Mouse (Mus musculus) limb, embryonic 10.5 days (tissue): ENCODE measurements around the gene Dock6. TPM values are rescaled to one million over a fixed set of nuclear protein-coding genes. Genes with fewer than 3 reads are reported as not detected.
"Not testable (repeated sequence)": the region's sequence is repeated elsewhere in the genome, so short reads cannot be mapped to it uniquely, and the experiment has no call there.

Experiments used
- DNase-seq: peaks from one replicate; pipeline ENCODE4 v3.0.0-alpha.2; 2017; ENCODE audit warnings: low spot score
- H3K27ac ChIP-seq: fragments of 300-500 bp; sonication (generic); 2 replicates; pipeline ENCODE4 v1.5.1; 2016; ENCODE audit warnings: mild to moderate bottlenecking
- H3K27me3 ChIP-seq: fragments of 300-500 bp; sonication (generic); 2 replicates; pipeline ENCODE4 v1.6.1; 2016; ENCODE audit warnings: low read depth, mild to moderate bottlenecking; ENCODE audit not compliant: poor library complexity, severe bottlenecking
- H3K36me3 ChIP-seq: fragments of 300-500 bp; sonication (generic); 2 replicates; pipeline ENCODE4 v1.6.1; 2016; ENCODE audit warnings: mild to moderate bottlenecking, moderate library complexity
- H3K4me1 ChIP-seq: fragments of 300-500 bp; sonication (generic); 2 replicates; pipeline ENCODE4 v1.6.1; 2016
- H3K4me3 ChIP-seq: fragments of 300-500 bp; sonication (generic); 2 replicates; pipeline ENCODE4 v1.5.1; 2016; ENCODE audit warnings: mild to moderate bottlenecking, moderate library complexity
- H3K9me3 ChIP-seq: fragments of 300-500 bp; sonication (generic); replicated peaks from 2 replicates; pipeline ENCODE4 v1.6.1; 2016; ENCODE audit warnings: mild to moderate bottlenecking
- WGBS: fragments of 180-500 bp; shearing (Covaris S2); methylation state at CpG from one replicate; pipeline ENCODE4 v1.1.7; 2016; 5-methylcytosine and 5-hydroxymethylcytosine counted together
- polyA plus RNA-seq: library from polyadenylated mRNA; unstranded; fragments of >200 nt; fragmentation: Nextera tagmentation; extraction: Ambion mirVana; gene quantifications from 2 replicates; pipeline ENCODE4 v1.2.1, GENCODE M21; 2016

The Dock6 gene
- polyA plus RNA-seq, 1 experiment from 2014 or later: 52.0 TPM

DNA sequence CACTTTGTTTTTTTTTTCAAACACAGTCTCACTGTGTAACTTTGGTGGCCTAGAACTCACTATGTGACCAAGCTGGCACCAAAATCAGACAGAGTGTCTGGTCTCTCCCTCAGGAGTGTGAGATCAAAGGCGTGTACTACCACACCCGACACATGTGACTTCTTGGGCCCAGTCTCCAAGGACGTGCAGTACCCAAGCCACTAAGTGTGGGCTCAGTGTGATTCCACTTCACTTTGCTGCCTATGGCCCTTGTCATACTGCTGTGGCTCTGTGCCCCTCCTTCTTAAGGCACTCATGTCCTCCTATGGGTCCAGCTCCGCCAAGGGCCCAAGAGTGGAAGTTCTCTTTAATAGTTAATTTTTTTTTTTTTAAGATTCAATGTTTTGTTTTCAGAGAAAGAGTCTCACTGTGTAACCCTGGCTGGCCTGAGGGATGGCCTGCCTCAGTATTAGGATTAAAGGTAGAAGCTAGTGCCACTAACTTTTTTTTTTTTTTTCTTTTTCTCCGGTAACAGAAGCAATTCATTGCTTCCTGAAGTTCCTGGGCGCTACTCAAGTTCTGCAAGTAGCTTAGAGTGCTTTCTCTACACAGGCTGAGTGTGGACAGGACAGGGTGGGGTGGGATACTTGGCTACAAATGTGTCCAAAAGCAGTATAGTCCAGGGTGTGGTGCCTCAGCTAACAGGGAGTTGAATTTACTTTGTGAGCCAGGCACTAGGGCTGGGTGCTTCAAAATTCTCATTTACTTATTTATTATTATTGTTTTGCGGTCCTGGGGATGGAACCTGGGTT is 67.7 kb downstream of the Dock6 start:
- H3K27ac ChIP-seq: no peak overlapping the region
- no peak for DNase-seq
- no peaks in the 10 kb centered on the region for H3K9me3 ChIP-seq
- 87% methylated on average over 7 of the region's 7 CpGs for WGBS
- peaks cover 26% of the 10 kb centered on the region for H3K4me1 ChIP-seq
- no peaks in the 10 kb centered on the region for H3K27me3 ChIP-seq
- H3K36me3 ChIP-seq: peaks cover 96% of the 10 kb centered on the region
- H3K4me3 ChIP-seq: no peak overlapping the region

DNA sequence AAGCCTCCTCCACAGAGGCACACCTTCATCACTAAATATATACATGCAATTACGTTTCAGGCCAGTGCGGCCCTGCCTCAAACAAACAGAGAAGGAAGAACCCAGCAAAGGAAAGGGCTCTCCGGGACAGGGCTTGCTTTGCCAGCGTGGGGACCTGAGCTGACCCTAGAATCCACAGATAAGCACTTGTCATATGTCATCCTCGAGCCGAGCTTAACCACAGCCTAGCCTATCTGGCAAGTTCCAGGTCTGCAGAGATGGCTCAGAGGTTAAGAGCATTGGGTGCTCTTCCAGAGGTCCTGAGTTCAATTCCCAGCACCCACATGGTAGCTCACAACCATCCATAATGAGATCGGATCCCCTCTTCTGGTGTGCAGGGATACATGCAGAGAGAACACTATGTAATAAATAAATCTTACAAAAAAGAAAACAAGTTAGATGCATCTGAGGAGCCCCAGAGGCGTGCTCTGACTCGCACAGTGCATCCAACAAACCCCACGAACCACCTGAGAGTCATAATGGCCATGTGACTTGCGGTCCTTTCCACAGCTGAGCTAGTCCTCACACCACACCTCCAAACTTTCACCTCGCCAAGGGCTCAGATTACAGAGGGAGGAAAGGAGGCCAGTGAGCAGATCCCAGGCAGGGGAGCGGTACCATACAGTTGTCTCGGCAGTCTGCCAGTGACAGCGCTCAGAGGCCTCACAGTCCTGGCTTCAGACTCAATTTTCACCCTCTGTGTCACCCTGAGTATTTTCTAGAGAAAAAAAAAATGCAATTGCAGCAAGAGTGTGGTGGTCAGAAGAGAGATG is 70.6 kb downstream of the Dock6 start:
- DNase-seq: no peak
- Histone ChIP-seq H3K4me3 (no peak overlapping the region), H3K27me3 (no peaks in the 10 kb centered on the region), H3K9me3 (no peaks in the 10 kb centered on the region), H3K4me1 (peaks cover 10% of the 10 kb centered on the region), H3K27ac (no peak overlapping the region), H3K36me3 (peaks cover 93% of the 10 kb centered on the region)
- WGBS: 70% methylated on average over 15 of the region's 15 CpGs

DNA sequence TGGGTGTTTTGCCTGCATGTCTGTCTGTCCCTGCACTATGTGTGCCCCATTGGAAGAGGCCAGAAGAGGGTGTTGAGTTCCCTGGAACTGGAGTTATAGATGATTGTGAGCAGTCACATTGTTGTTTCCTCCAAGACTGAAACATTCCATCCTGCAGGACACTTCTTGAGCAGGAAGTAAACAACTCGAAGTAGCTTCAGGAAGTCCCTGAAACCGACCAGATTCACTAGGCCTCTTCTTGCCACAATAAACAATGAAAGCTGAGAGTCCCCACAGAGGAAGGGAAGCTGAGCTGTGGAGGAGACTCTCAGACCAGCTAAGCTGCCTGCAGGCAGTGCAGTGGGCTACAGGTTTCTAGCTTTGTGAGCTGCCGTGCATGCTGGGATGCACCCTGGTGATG is 74.7 kb downstream of the Dock6 start:
- Histone ChIP-seq H3K4me3 (no peak overlapping the region), H3K9me3 (no peaks in the 10 kb centered on the region), H3K36me3 (peaks cover 92% of the 10 kb centered on the region), H3K4me1 (peaks cover 8% of the 10 kb centered on the region; the same call in 1 of the 2 replicates), H3K27ac (no peak overlapping the region), H3K27me3 (no peaks in the 10 kb centered on the region)
- no peak for DNase-seq
- WGBS: 94% methylated on average over 3 of the region's 3 CpGs

DNA sequence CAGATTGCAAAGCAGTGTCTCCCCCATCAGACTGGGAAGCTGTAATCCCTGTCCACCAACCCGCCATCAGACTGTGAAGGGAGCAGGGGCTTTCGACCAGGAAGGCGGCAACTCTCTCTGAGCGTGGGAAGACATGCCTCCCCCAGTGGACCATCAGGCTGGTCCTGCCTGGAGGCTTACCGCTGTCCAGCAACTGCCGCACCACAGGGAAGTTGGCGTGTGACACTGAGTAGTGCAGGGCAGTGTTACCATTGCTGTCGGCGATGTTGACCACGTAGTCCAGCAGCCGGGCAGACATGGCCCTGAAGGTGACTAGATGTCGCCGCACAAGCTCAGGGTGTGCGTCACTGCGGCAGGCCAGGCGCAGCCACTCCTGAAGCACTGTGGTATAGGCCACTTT is 78.1 kb downstream of the Dock6 start:
- Histone ChIP-seq H3K27me3 (no peaks in the 10 kb centered on the region), H3K9me3 (no peaks in the 10 kb centered on the region), H3K36me3 (peaks cover 92% of the 10 kb centered on the region), H3K27ac (no peak overlapping the region), H3K4me3 (no peak overlapping the region), H3K4me1 (peaks cover 7% of the 10 kb centered on the region)
- DNase-seq: no peak
- WGBS: 91% methylated on average over 16 of the region's 16 CpGs

DNA sequence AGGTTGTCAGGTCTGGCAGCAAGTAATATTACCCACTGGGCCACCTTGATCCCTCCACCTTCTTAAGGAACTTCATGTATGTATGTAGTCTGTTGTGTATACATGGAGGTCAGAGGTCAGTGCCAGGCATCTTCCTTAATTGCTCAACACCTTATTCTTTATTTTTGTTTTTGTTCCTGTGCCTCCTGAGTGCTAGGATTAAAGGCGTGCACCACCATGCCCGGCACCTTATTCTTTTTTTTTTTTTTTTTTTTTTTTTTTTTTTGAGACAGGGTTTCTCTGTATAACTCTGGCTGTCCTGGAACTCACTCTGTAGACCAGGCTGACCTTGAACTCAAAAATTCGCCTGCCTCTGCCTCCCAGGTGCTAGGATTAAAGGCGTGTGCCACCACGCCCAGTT is 79.0 kb downstream of the Dock6 start:
- WGBS: 84% methylated on average over 5 of the region's 5 CpGs
- not testable (repeated sequence) for DNase-seq, H3K27me3 ChIP-seq, H3K27ac ChIP-seq, H3K9me3 ChIP-seq, H3K4me3 ChIP-seq
- H3K36me3 ChIP-seq: peaks cover 92% of the 10 kb centered on the region
- H3K4me1 ChIP-seq: peaks cover 16% of the 10 kb centered on the region

DNA sequence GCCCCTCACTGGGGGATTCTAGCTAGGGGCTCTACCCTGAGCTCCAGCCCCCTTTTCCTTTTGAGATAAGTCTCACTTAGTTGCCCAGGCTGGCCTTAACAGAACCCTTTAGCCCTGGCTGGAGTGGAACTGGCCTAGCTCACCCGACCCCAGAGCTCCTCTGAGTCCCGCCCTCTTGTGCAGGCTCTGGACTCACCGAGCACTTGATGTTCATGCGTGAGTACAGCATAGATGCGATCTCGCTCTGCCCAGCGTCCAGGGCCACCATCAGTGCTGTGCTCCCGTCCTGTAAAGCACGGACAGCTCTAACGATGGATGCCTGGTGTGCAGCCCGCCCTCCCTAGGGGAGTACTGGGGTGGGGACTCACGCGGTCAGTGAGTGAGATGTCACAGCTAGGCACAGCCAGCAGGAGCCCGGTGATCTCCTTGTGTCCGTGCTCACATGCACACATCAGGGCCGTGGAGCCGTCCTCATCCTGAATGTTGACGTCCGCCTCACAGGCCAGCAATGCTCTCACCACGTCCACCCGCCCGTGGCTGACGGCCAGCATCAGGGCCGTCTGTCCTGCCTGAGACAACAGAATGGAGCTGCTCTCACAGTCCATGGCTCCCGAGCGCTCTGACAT is 82.8 kb downstream of the Dock6 start:
- 86% methylated on average over 26 of the region's 26 CpGs for WGBS
- H3K27ac ChIP-seq: peak overlapping the region; percentile 93
- no peak overlapping the region for H3K4me3 ChIP-seq
- peaks cover 37% of the 10 kb centered on the region for H3K4me1 ChIP-seq
- H3K36me3 ChIP-seq: peaks cover 82% of the 10 kb centered on the region
- no peak for DNase-seq
- H3K27me3 ChIP-seq: no peaks in the 10 kb centered on the region
- H3K9me3 ChIP-seq: no peaks in the 10 kb centered on the region

DNA sequence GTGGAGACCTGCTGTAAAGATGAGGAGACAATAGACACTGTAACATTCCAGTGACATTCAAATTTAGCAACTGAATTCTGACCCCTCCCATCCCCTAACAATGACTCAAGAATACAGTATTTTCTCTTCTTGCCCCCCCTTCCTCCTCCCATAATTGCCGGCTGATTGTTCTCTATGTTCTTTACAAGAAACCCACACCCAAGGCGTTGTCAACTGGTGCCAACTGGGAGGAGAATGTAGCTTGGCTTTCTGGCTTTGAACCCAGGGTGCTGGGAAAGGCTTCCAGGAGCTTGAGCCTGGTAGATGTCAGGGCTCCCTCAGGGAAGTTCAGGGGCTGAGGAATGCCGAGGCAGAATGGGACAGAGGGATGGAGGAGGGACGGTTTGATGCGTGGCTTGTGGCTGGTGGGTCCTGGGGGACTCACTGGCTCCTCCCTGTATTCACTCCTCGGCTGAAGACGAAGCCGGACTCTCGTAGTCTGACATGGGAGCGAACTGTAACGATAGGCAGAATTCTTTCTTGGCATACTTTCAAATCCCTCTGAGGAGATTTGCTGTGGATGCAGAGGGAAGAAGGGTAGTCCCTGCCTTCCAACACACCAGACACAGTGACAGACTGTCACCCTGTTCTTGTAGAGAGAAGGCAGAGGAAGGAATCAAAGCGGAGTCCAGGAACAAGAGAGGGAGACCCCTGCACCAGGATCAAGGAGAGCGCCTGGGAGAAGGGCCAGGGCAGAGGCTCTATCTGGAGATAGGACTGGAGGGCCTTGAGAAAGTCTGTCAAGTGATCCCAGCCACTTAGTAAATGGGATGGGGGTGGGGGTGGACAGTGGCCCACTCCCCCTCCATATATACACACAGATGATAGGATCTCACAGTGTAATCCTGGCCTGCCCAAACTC is 83.7 kb downstream of the Dock6 start:
- DNase-seq: no peak

DNA sequence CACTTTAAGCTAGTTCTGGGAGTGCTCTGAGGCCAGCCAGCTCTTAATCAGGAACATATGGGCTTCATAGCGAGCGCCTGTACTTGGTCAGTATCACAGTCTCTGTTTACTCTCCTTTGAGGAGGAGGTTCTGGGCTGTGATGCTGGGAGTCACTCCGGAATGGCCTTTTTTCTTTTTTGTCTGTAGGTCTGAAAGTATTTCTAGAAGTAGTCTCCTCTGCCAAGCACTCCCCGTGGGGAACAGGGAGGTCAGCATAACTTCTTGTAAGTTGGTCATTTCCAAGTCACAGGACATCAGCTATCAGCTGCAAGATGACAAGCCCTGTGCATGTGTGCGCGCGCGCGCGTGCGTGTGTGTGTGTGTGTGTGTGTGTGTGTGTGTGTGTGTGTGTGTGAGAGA is 84.5 kb downstream of the Dock6 start:
- DNase-seq: peak; percentile 69
- WGBS: 47% methylated on average over 11 of the region's 11 CpGs
- Histone ChIP-seq H3K9me3 (no peaks in the 10 kb centered on the region), H3K36me3 (peaks cover 65% of the 10 kb centered on the region), H3K27me3 (no peaks in the 10 kb centered on the region), H3K27ac (peak overlapping the region; percentile 93), H3K4me1 (peaks cover 37% of the 10 kb centered on the region), H3K4me3 (peak overlapping the region; percentile 23)

More for the DNA sequence above, 83.7 kb downstream of the Dock6 start:
- WGBS: 62% methylated on average over 13 of the region's 13 CpGs
- Histone ChIP-seq H3K27me3 (no peaks in the 10 kb centered on the region), H3K9me3 (no peaks in the 10 kb centered on the region), H3K4me1 (peaks cover 37% of the 10 kb centered on the region), H3K27ac (peak overlapping the region; percentile 93), H3K36me3 (peaks cover 73% of the 10 kb centered on the region), H3K4me3 (0 out of 2 replicates have a peak overlapping the region, but pooled peaks have one; percentile 23)

DNA sequence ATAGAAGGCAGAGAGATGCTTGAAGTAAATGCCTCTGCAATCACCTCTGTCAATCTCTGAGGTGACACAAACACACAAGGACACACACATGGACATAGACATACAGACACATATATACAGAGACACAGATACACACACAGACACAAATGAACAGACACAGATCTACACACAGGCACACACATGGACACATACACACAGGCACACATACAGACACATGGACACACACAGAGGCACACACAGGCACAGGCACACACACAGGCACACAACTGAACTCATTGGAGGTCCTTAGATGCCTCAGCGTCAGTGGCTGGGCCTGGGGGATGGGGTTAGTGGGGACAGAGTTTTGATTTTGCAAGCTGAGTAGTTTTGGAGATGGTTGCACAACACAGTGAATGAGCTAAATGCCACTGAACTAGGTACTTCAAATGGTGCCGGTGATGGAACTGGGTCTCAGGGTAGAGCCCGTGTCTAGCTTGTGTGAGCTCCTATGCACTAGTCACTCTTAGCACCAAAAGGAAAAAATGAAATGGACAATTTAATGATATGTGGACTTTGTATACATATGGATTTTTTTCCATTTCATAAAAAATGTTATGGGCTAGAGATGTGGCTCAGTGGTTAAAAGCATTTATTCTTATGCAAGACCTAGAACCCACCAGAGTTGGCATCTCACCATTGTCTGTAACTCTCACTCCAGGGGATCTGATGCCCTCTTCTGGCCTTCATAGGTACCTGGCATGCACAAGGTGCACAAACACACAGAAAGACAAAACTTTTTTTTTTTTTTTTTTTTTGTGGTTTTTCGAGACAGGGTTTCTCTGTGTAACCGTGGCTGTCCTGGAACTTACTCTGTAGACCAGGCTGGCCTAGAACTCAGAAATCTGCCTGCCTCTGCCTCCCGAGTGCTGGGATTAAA is 88.1 kb downstream of the Dock6 start:
- no peak overlapping the region for H3K4me3 ChIP-seq
- H3K36me3 ChIP-seq: peaks cover 32% of the 10 kb centered on the region
- H3K9me3 ChIP-seq: no peaks in the 10 kb centered on the region
- WGBS: 91% methylated on average over 6 of the region's 6 CpGs
- no peak for DNase-seq
- H3K4me1 ChIP-seq: peaks cover 36% of the 10 kb centered on the region
- no peak overlapping the region for H3K27ac ChIP-seq
- no peaks in the 10 kb centered on the region for H3K27me3 ChIP-seq

DNA sequence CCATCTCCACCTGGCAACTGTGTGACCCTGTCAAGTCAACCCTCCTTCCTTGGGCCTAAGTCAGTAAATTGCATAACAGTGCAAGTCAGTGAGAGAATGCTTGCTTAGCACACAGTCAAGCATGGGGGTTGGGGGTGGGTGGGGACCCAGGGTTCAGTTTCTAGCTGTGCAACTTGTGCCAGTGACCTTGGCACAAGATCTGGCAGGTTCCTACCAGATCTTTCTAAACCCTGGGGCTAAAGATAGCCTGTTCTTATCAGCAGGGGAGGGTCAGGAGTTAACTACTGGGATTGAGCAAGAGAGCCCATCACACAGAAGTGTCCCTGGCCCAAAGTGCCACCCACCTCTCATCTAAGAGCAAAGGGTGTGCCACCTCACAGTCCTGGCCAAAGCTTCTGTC is 90.3 kb downstream of the Dock6 start:
- Histone ChIP-seq H3K4me3 (no peak overlapping the region), H3K4me1 (peaks cover 24% of the 10 kb centered on the region), H3K27me3 (no peaks in the 10 kb centered on the region), H3K27ac (no peak overlapping the region), H3K36me3 (peaks cover 30% of the 10 kb centered on the region), H3K9me3 (no peaks in the 10 kb centered on the region)
- DNase-seq: no peak

DNA sequence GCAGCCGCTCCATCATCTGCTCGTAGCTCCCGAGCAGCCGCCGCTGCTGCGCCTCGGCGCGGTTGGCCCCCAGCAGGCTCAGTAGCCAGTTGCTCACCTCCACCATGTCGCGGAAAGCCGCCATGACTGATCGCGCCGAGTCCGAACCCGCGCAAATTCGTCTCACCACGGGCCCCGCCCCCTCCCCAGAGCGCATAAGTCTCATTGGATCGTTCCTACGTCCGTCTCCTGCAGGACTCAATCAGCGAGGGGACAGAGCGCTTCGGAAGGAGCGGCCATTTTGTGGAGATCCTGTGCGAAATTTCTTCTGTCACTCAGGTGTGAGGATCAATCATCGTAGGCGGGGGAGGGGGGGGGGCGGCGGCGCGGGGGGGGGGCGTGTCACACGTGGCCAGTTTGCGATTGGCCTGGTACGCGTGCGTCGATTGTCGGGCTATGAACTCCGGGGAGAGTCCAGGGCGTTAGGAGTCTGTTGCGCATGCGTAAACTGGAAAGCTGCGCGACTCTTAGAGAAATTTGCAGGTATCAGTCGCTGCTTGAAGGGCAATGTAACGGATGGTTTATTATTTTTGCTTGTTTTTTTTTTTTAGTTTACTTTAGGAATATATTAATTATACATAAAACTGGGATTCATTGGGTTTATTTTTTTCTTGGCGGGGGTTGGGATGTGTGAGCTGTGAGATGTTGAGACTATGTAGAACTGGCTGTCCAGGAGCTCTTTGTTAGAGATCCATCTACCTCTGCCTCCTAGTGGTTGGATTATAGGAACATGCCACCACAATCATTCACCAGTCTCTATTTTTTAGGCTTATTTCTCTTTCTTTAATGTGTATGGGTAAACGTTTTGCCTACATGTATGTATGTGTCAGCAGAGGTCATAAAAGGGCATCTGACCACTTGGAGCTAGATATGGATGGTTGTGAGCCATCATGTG is 92.0 kb downstream of the Dock6 start, which contains the start of gene Spc24:
Gene Spc24 (minus strand): TSS at position 149 of the 934 bp plus-strand sequence.
- Histone ChIP-seq H3K4me1 (peaks cover 16% of the 10 kb centered on the region), H3K9me3 (no peaks in the 10 kb centered on the region), H3K27me3 (no peaks in the 10 kb centered on the region), H3K4me3 (peak within 1 kb of the TSS; percentile 80), H3K36me3 (peaks cover 33% of the 10 kb centered on the region), H3K27ac (peak within 1 kb of the TSS; percentile 96)
- 2% methylated on average over 53 of the region's 54 CpGs for WGBS
- peak; percentile 94 for DNase-seq
